Mouse (Mus musculus): ENCODE measurements around the gene Fermt3. TPM values are rescaled to one million over a fixed set of nuclear protein-coding genes. Genes with fewer than 3 reads are reported as not detected.
"Not testable (repeated sequence)": the region's sequence is repeated elsewhere in the genome, so short reads cannot be mapped to it uniquely, and the experiment has no call there.

Gene Fermt3
- total RNA-seq, 2 experiments from 2014 or later: 3.5 to 3.7 TPM

- DNase-seq: peak; percentile 66
These were observed 19.9 kb upstream of the Fermt3 start for GRCm38 (mm10) chr19:7039088-7039720.

- DNase-seq: no peak
These were observed 14.7 kb upstream of the Fermt3 start for GRCm38 (mm10) chr19:7034006-7034405.

GRCm38 (mm10) chr19:7029531-7029930 is 10.3 kb upstream of the Fermt3 start:
- DNase-seq: no peak

- DNase-seq: peak; percentile 69
These were observed 964 bp upstream of the Fermt3 start for GRCm38 (mm10) chr19:7020224-7020641.

GRCm38 (mm10) chr19:7018546-7018945 is 723 bp downstream of the Fermt3 start:
- DNase-seq: no peak

GRCm38 (mm10) chr19:7017541-7018457 is 1.5 kb downstream of the Fermt3 start:
- no peak for DNase-seq

GRCm38 (mm10) chr19:7014481-7015135 is 4.7 kb downstream of the Fermt3 start:
- DNase-seq: no peak

- no peak for DNase-seq
These were observed 5.3 kb downstream of the Fermt3 start for GRCm38 (mm10) chr19:7013984-7014383.

- DNase-seq: no peak
These were observed 6.8 kb downstream of the Fermt3 start for GRCm38 (mm10) chr19:7012426-7012825.

GRCm38 (mm10) chr19:7006892-7007593 is 12.2 kb downstream of the Fermt3 start:
- DNase-seq: no peak

- DNase-seq: no peak
These were observed 19.8 kb downstream of the Fermt3 start for GRCm38 (mm10) chr19:6999360-7000063.

GRCm38 (mm10) chr19:6997721-6998290 is 21.5 kb downstream of the Fermt3 start:
- no peak for DNase-seq

GRCm38 (mm10) chr19:6996006-6996405 is 23.3 kb downstream of the Fermt3 start, which contains the start of the genes Nudt22 and Trpt1:
Nudt22 (minus strand) TSS chr19:6996117.
Trpt1 (plus strand) TSS chr19:6996131.
- DNase-seq: peak; percentile 90

- no peak for DNase-seq
These were observed 23.8 kb downstream of the Fermt3 start for GRCm38 (mm10) chr19:6995255-6995991.

GRCm38 (mm10) chr19:6994489-6994888 is 24.8 kb downstream of the Fermt3 start:
- no peak for DNase-seq

- DNase-seq: no peak
These were observed 25.3 kb downstream of the Fermt3 start for GRCm38 (mm10) chr19:6994002-6994401.

- DNase-seq: no peak
These were observed 26.1 kb downstream of the Fermt3 start for GRCm38 (mm10) chr19:6993011-6993770.

GRCm38 (mm10) chr19:6992011-6992858 is 27.0 kb downstream of the Fermt3 start, which contains the start of gene Dnajc4:
Dnajc4 (minus strand) TSS chr19:6992572.
- peak; percentile 97 for DNase-seq

- DNase-seq: not testable (repeated sequence)
These were observed 28.1 kb downstream of the Fermt3 start for GRCm38 (mm10) chr19:6991166-6991565.

Data from heart, postnatal 4 days (tissue).